Mouse (Mus musculus) forebrain, embryonic 13.5 days (tissue): ENCODE measurements at regions not wholly inside any gene's neighbourhood (a gene's known extent, or its start where the extent isn't known, plus 50 kb on each side); places are given as distances from the start of the nearest gene placed in this dataset.

Source experiments
- ATAC-seq: fragments of 200-750 bp; cut with Nextera tagmentation; 2 replicates; pipeline ENCODE4 v1.8.0; 2017
- H3K27ac ChIP-seq: fragments of 300-500 bp; sonication (generic); 2 replicates; pipeline ENCODE4 v1.5.1; 2015; ENCODE audit warnings: inconsistent platforms, mild to moderate bottlenecking, moderate library complexity
- H3K27me3 ChIP-seq: fragments of 300-500 bp; sonication (generic); 2 replicates; pipeline ENCODE4 v1.6.1; 2015; ENCODE audit warnings: mild to moderate bottlenecking, inconsistent platforms
- H3K36me3 ChIP-seq: fragments of 300-500 bp; sonication (generic); 2 replicates; pipeline ENCODE4 v1.6.1; 2015; ENCODE audit warnings: mild to moderate bottlenecking, inconsistent platforms; ENCODE audit not compliant: poor library complexity, severe bottlenecking
- H3K4me1 ChIP-seq: fragments of 300-500 bp; sonication (generic); 2 replicates; pipeline ENCODE4 v1.6.1; 2015; ENCODE audit warnings: inconsistent platforms
- H3K4me2 ChIP-seq: fragments of 300-500 bp; sonication (generic); 2 replicates; pipeline ENCODE4 v1.6.1; 2015; ENCODE audit warnings: inconsistent platforms, mild to moderate bottlenecking, moderate library complexity
- H3K4me3 ChIP-seq: fragments of 300-500 bp; sonication (generic); 2 replicates; pipeline ENCODE4 v1.5.1; 2015; ENCODE audit warnings: mild to moderate bottlenecking, inconsistent platforms
- H3K9ac ChIP-seq: fragments of 300-500 bp; sonication (generic); 2 replicates; pipeline ENCODE4 v1.6.1; 2015; ENCODE audit warnings: mild to moderate bottlenecking, inconsistent platforms
- H3K9me3 ChIP-seq: fragments of 300-500 bp; sonication (generic); replicated peaks from 2 replicates; pipeline ENCODE4 v1.6.1; 2016; ENCODE audit warnings: inconsistent platforms
- WGBS: fragments of 180-500 bp; shearing (Covaris S2); methylation state at CpG from one replicate; pipeline ENCODE4 v1.1.7; 2015; 5-methylcytosine and 5-hydroxymethylcytosine counted together

DNA sequence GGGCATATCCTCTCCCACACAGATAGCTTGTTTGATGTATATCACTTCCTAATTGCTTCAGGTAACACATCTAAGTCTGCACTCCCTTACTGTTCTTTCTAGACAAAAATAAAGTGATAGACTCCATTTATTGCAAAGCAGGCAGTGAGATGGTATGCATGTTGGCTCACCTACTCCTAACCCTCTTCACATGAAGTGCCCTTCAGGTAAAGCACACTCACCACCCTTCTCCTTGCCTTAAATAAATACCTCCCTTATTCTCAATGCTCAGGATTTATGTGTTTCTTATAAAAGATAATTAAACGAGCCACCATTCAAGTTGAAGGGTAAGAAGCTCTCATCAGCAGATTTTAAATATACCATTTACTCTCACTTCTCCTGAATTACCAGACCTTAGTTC, 1347.7 kb upstream of the Zeb2 start:
- WGBS, result 74% methylated on average over 1 of the region's 1 CpGs
- H3K4me2 ChIP-seq, result no peak overlapping the region
- H3K9me3 ChIP-seq, result no peaks in the 10 kb centered on the region
- ATAC-seq, result no peak
- no peaks in the 10 kb centered on the region for H3K27me3 ChIP-seq
- H3K27ac ChIP-seq, result no peak overlapping the region
- H3K36me3 ChIP-seq, result no peaks in the 10 kb centered on the region
- H3K9ac ChIP-seq, result no peak overlapping the region
- no peak overlapping the region for H3K4me3 ChIP-seq
- H3K4me1 ChIP-seq, result peaks cover 7% of the 10 kb centered on the region

DNA sequence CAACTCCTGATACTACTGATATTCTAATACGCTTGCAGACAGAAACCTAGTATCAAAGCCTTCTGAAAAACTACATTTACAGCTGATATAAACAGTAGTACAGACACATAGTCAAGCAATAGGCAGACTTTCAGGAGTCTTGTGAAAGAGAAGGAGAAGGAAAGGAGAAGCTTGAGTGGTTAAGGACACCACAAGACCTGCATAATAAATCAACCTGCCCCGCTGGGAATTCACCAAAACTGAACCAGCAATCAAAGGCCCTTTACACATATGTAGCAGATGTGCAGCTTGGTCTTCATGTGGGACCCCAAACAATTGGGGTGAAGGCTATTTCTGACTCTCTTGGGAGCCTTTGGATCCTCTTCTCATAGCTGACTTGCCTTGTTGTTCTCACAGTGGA, 1345.5 kb upstream of the Zeb2 start:
- ATAC-seq, result no peak
- Histone ChIP-seq H3K27me3 (no peaks in the 10 kb centered on the region), H3K9ac (no peak overlapping the region), H3K4me2 (no peak overlapping the region), H3K36me3 (no peaks in the 10 kb centered on the region), H3K9me3 (no peaks in the 10 kb centered on the region), H3K4me3 (no peak overlapping the region), H3K27ac (no peak overlapping the region), H3K4me1 (peaks cover 7% of the 10 kb centered on the region)
- 95% methylated on average over 2 of the region's 2 CpGs for WGBS

DNA sequence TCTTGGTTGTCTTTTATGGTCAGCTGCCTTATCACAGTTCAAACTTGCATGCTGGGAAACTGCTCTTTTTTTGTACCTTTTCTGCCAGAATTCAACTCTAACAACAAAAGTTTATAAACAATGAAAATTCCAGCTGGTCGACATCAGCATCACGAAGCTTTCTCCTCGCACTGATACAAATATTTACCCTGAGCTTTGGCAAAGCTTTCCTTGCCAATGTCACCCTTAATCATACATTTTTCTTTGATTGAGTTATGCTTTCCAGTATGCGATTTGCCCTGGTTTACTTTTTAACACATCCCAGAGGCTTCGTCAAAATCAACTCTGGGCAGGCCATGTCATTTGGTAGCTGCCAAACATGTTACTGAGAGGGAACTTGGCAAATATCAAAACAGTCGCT, 1333.5 kb upstream of the Zeb2 start:
- no peaks in the 10 kb centered on the region for H3K36me3 ChIP-seq
- no peak overlapping the region for H3K4me3 ChIP-seq
- H3K4me1 ChIP-seq, result no peaks in the 10 kb centered on the region
- no peak overlapping the region for H3K27ac ChIP-seq
- 64% methylated on average over 6 of the region's 6 CpGs for WGBS
- no peak overlapping the region for H3K4me2 ChIP-seq
- no peak overlapping the region for H3K9ac ChIP-seq
- no peaks in the 10 kb centered on the region for H3K9me3 ChIP-seq
- no peak for ATAC-seq
- no peaks in the 10 kb centered on the region for H3K27me3 ChIP-seq

DNA sequence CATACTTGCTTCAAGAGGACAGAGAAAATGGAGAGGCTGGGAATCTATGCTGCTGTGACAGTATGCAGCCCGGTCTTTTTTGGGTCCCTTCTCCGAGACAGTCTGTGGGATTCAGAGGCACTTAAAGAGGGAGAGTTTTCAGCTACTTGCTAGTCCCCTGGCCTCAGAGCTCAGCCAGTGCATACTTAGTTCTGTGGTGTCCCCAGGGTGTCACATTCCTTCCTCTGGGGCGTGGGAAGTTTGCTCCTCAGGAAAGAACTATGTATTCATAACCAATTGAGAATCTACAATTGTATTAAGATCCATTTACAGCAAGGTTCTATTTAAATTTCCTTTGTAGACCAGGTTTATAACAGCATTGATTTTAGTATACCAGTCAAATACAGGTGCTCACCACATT, 1328.1 kb upstream of the Zeb2 start:
- Histone ChIP-seq H3K9ac (no peak overlapping the region), H3K4me2 (no peak overlapping the region), H3K36me3 (no peaks in the 10 kb centered on the region), H3K27ac (no peak overlapping the region), H3K27me3 (0 out of 2 replicates have a peak, but pooled peaks cover 2% of the 10 kb centered on the region), H3K4me1 (peaks cover 13% of the 10 kb centered on the region; the same call in 1 of the 2 replicates), H3K9me3 (no peaks in the 10 kb centered on the region), H3K4me3 (no peak overlapping the region)
- WGBS, result 68% methylated on average over 3 of the region's 3 CpGs
- no peak for ATAC-seq

DNA sequence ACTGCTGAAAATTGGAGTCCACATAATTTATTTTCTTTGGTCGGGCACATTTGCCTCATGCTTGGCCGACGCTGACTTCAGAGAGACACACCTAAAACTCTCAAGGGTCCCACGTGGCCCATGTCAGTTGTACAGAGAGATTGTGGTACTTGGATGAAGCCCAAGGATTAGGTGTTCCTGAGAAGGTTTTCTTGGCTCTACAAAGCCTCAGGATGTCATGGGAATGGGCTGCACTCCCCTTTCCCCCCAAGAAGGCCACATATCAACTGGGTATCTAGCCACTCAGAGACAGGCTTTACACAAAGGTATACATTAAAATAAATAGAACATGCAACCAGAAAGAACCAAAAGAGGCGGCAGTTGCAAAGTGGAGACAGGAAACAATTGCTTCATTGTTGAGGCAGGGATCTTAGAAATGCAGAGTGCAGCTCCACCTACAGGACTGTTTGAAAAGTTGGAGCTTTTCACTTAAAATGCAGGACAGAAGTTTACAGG, 1326.5 kb upstream of the Zeb2 start:
- Histone ChIP-seq H3K9ac (no peak overlapping the region), H3K4me1 (peaks cover 13% of the 10 kb centered on the region; the same call in 1 of the 2 replicates), H3K9me3 (no peaks in the 10 kb centered on the region), H3K36me3 (no peaks in the 10 kb centered on the region), H3K27me3 (0 out of 2 replicates have a peak, but pooled peaks cover 2% of the 10 kb centered on the region), H3K27ac (no peak overlapping the region), H3K4me3 (no peak overlapping the region), H3K4me2 (no peak overlapping the region)
- 35% methylated on average over 5 of the region's 5 CpGs for WGBS
- ATAC-seq, result peak; percentile 80

DNA sequence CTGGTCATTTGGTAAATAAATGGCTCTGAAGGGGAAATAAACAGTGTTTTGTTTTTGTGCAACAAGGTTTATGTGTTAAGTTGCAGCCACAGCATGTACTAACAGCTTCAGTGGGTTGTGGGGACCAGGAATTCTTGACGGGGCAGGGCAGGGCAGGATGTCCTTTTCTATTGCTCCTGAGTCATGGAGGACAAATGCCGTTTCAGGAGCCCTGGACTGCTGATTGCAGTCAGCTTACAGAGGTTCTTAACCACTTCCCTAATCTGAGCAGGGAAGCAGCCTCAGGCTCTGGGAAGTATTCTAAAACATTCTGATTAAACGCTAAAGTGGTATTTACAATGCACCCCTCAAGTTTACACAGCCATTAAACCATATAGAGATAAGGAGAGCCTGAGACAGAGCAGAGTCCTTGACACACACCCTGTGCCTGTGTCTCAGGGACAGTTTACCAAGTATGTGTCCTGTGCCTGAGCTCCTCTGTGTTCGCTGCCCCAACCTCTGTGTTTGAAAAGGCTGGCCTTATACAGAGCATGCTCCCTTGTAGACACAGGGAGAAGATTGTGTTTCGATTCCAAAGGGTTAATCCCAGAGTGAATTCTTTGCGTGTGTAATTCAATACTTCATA, 1326.0 kb upstream of the Zeb2 start:
- H3K27ac ChIP-seq, result no peak overlapping the region
- H3K9me3 ChIP-seq, result no peaks in the 10 kb centered on the region
- peaks cover 13% of the 10 kb centered on the region; the same call in 1 of the 2 replicates for H3K4me1 ChIP-seq
- H3K27me3 ChIP-seq, result 0 out of 2 replicates have a peak, but pooled peaks cover 2% of the 10 kb centered on the region
- WGBS, result 60% methylated on average over 6 of the region's 6 CpGs
- H3K36me3 ChIP-seq, result no peaks in the 10 kb centered on the region
- no peak overlapping the region for H3K9ac ChIP-seq
- peak; percentile 73 for ATAC-seq
- no peak overlapping the region for H3K4me3 ChIP-seq
- H3K4me2 ChIP-seq, result no peak overlapping the region

DNA sequence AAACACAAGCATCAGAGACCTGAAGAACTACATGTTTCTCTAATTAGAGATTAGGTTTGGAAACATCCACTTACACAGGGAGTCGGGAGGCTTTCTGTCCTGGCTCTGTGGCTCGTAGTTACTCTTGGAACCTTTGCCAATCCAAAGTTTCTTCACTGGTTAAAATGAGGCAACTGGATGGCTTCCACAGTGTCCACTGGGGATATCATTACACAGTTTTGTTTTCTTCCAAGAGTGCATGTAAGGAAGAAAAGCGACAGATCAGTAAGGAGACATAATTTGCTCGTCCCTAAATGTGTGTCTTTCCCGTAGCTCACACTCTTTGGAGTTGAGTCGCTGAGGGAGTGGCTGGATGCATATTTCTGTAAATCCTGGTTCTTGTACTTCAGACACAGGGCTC, 1325.4 kb upstream of the Zeb2 start:
- peaks cover 13% of the 10 kb centered on the region; the same call in 1 of the 2 replicates for H3K4me1 ChIP-seq
- ATAC-seq, result no peak
- H3K27ac ChIP-seq, result no peak overlapping the region
- H3K9me3 ChIP-seq, result no peaks in the 10 kb centered on the region
- no peak overlapping the region for H3K4me3 ChIP-seq
- H3K36me3 ChIP-seq, result no peaks in the 10 kb centered on the region
- H3K9ac ChIP-seq, result no peak overlapping the region
- 0 out of 2 replicates have a peak, but pooled peaks cover 2% of the 10 kb centered on the region for H3K27me3 ChIP-seq
- no peak overlapping the region for H3K4me2 ChIP-seq
- 79% methylated on average over 6 of the region's 6 CpGs for WGBS

DNA sequence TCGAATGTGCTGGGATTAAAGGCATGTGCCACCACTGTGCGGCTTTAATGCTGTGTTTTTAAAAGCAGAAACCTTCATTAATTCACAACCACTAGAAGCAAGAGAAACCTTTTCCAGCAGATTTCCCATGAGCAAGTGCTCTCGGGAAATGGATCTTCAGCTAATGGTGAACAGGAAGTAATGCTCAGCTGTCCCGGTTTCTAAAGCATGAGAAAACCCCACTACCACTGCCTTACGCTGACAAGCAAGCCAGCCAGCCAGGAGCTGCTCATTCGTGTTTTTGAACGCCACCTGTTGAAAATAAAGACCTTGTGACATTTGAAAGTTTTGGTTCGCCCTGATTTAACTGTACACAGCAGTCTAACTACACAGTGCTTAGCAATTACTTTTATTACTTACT, 1324.7 kb upstream of the Zeb2 start:
- 87% methylated on average over 8 of the region's 8 CpGs for WGBS
- Histone ChIP-seq H3K9ac (no peak overlapping the region), H3K27ac (no peak overlapping the region), H3K4me2 (no peak overlapping the region), H3K4me3 (no peak overlapping the region), H3K36me3 (no peaks in the 10 kb centered on the region), H3K4me1 (peaks cover 13% of the 10 kb centered on the region; the same call in 1 of the 2 replicates), H3K27me3 (0 out of 2 replicates have a peak, but pooled peaks cover 2% of the 10 kb centered on the region), H3K9me3 (no peaks in the 10 kb centered on the region)
- ATAC-seq, result no peak

DNA sequence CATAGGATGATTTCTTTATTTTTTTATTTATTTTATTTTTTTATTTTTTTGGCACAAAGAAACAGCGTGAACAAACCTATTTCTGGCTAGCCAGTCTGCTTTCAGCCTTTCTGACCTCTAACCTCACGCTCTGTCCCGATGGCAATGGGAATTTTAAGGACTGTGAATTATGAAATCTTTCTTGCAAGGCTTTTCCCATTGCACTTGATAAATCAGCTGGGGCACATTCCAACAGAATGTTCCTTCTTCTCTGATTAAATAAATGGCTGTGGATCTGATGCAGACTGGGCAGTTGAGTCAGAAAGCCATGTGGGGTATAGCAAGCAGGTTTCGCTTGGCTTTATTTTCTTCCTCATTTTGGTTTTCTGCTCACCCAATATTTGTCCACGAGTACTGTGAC, 1324.2 kb upstream of the Zeb2 start:
- H3K27ac ChIP-seq, result no peak overlapping the region
- H3K27me3 ChIP-seq, result 0 out of 2 replicates have a peak, but pooled peaks cover 2% of the 10 kb centered on the region
- no peak overlapping the region for H3K9ac ChIP-seq
- no peaks in the 10 kb centered on the region for H3K36me3 ChIP-seq
- no peak for ATAC-seq
- no peak overlapping the region for H3K4me3 ChIP-seq
- peaks cover 13% of the 10 kb centered on the region; the same call in 1 of the 2 replicates for H3K4me1 ChIP-seq
- no peaks in the 10 kb centered on the region for H3K9me3 ChIP-seq
- whole genome bisulfite sequencing, result 94% methylated on average over 5 of the region's 5 CpGs
- no peak overlapping the region for H3K4me2 ChIP-seq

DNA sequence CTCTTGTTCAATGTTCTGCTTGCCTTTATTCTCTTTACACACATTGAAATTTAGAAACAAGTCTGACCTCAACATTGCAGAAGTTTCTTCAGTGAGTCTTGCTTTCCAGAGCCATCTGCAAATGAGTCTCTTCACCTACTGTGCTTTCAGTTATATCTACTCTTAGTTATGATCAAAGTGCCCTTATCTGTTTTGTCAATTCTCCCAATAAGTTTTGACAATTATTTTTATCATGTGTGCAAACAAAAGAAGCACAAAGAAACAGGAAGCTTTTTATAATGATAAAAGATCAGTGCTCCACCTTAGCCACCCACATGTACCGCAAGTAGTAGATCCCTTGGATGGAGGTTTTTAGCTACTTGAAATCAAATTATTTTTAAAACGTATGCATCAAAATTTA, 1322.8 kb upstream of the Zeb2 start:
- H3K27me3 ChIP-seq, result 0 out of 2 replicates have a peak, but pooled peaks cover 2% of the 10 kb centered on the region
- H3K9me3 ChIP-seq, result no peaks in the 10 kb centered on the region
- H3K4me1 ChIP-seq, result peaks cover 13% of the 10 kb centered on the region; the same call in 1 of the 2 replicates
- ATAC-seq, result no peak
- no peak overlapping the region for H3K27ac ChIP-seq
- H3K4me2 ChIP-seq, result no peak overlapping the region
- no peak overlapping the region for H3K9ac ChIP-seq
- H3K36me3 ChIP-seq, result no peaks in the 10 kb centered on the region
- 93% methylated on average over 2 of the region's 2 CpGs for WGBS
- no peak overlapping the region for H3K4me3 ChIP-seq

DNA sequence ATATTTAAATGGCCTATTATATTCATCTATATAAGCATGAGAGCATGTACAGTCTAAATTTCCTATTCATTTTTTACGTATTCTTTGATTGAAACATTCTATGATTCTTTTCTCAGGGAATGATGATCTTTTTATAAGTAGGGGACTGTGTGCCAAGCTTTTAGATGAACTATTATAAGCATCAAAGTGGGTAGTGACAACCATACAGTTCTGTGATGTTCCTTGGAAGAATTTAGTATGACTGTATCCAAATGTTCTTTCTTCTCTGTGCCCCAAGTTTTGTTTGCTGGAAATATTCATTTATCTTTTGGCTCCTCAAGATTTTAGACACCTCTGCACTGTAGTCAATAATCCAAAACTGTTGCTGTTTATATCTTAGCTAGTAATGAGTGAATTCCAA, 1301.1 kb upstream of the Zeb2 start:
- H3K27me3 ChIP-seq, result no peaks in the 10 kb centered on the region
- 96% methylated on average over 1 of the region's 1 CpGs for WGBS
- no peak overlapping the region for H3K4me2 ChIP-seq
- no peak overlapping the region for H3K4me3 ChIP-seq
- H3K4me1 ChIP-seq, result no peaks in the 10 kb centered on the region
- H3K27ac ChIP-seq, result no peak overlapping the region
- no peaks in the 10 kb centered on the region for H3K36me3 ChIP-seq
- no peak for ATAC-seq
- no peak overlapping the region for H3K9ac ChIP-seq
- H3K9me3 ChIP-seq, result no peaks in the 10 kb centered on the region

DNA sequence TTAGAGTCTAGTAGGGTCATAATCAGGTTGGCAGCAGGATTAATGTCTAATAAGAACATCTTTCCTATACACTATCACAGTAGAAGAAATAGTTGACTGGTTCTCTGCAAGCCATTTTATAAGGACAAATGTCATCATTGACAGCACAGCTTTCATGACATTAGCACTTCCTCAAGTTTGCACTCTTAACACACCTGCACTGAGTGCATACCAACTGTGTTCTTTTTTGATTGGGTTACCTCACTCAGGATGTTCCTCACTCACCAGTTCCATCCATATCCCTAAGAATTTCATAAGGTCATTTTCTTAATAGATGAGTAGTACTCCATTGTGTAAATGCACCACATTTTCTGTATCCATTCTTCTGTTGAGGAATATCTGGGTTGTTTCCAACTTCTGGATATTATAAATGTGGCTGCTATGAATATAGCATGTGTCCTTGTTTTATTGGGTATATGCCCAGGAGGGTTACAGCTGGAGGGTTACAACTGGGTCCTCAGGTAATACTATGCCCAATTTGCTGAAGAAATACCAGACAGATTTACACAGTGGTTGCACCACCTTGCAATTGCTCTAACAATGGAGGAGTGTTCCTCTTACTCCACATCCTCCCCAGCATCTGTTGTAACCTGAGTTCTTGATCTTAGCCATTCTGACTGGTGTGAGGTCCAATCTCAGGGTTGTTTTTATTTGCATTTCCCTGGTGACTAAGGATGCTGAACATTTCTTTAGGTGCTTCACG, 1285.3 kb upstream of the Zeb2 start:
- no peak for ATAC-seq
- Histone ChIP-seq H3K9ac (no peak overlapping the region), H3K4me3 (no peak overlapping the region), H3K9me3 (no peaks in the 10 kb centered on the region), H3K27ac (no peak overlapping the region), H3K4me1 (no peaks in the 10 kb centered on the region), H3K27me3 (no peaks in the 10 kb centered on the region), H3K36me3 (no peaks in the 10 kb centered on the region), H3K4me2 (no peak overlapping the region)
- 85% methylated on average over 1 of the region's 1 CpGs for WGBS
